Mouse (Mus musculus) liver, embryonic 14.5 days (tissue): ENCODE measurements at regions not wholly inside any gene's neighbourhood (a gene's known extent, or its start where the extent isn't known, plus 50 kb on each side); places are given as distances from the start of the nearest gene placed in this dataset.
"Not testable (repeated sequence)": the region's sequence is repeated elsewhere in the genome, so short reads cannot be mapped to it uniquely, and the experiment has no call there.

Experiments used
- ATAC-seq: fragments of 200-750 bp; cut with Nextera tagmentation; 2 replicates; pipeline ENCODE4 v1.8.0; 2017; ENCODE audit warnings: moderate number of reproducible peaks, mild to moderate bottlenecking, moderate library complexity; ENCODE audit not compliant: insufficient read depth
- DNase-seq, 3 experiments: peaks; one replicate each; pipeline ENCODE4 v3.0.0-alpha.2; 2012 to 2013; ENCODE audit warnings: low read depth in 3 of 3, low spot score in 3 of 3
- H3K27ac ChIP-seq: fragments of 300-500 bp; sonication (generic); 2 replicates; pipeline ENCODE4 v1.5.1; 2014; ENCODE audit warnings: moderate library complexity, mild to moderate bottlenecking, control low read depth, inconsistent platforms
- H3K27me3 ChIP-seq: fragments of 300-500 bp; sonication (generic); 2 replicates; pipeline ENCODE4 v1.6.1; 2014; ENCODE audit warnings: mild to moderate bottlenecking, low read length, moderate library complexity; ENCODE audit not compliant: control insufficient read depth, insufficient read depth
- H3K36me3 ChIP-seq: fragments of 300-500 bp; sonication (generic); replicated peaks from 2 replicates; pipeline ENCODE4 v1.6.1; 2014; ENCODE audit warnings: low read depth; ENCODE audit not compliant: control insufficient read depth, insufficient read depth
- H3K4me1 ChIP-seq, 2 experiments: fragments of 200-500 bp in 1 of 2; fragments of 300-500 bp in 1 of 2; sonication (generic) in 1 of 2; replicated peaks; 2 replicates each; pipeline ENCODE4 v1.6.1; 2012 to 2014; ENCODE audit warnings: antibody characterized with exemption in 1 of 2, inconsistent platforms in 1 of 2, low read length in 1 of 2; ENCODE audit not compliant: control insufficient read depth in 2 of 2, insufficient read depth in 2 of 2
- H3K4me2 ChIP-seq: fragments of 300-500 bp; sonication (generic); 2 replicates; pipeline ENCODE4 v1.6.1; 2014; ENCODE audit warnings: low read depth, mild to moderate bottlenecking, control low read depth, moderate library complexity
- H3K4me3 ChIP-seq, 2 experiments: fragments of 200-500 bp in 1 of 2; fragments of 300-500 bp in 1 of 2; sonication (generic) in 1 of 2; 2 replicates each; pipeline ENCODE4 v1.5.1; 2012 to 2014; ENCODE audit warnings: low read depth in 2 of 2, low read length in 2 of 2, mild to moderate bottlenecking in 2 of 2, control low read depth in 1 of 2, inconsistent platforms in 1 of 2, moderate library complexity in 1 of 2; ENCODE audit not compliant: insufficient read depth in 1 of 2
- H3K9ac ChIP-seq: fragments of 300-500 bp; sonication (generic); replicated peaks from 2 replicates; pipeline ENCODE4 v1.6.1; 2014; ENCODE audit warnings: mild to moderate bottlenecking, control low read depth, moderate library complexity
- H3K9me3 ChIP-seq: fragments of 300-500 bp; sonication (generic); 2 replicates; pipeline ENCODE4 v1.6.1; 2016; ENCODE audit warnings: low read length, mixed read lengths; ENCODE audit not compliant: control insufficient read depth
- CTCF ChIP-seq: IDR thresholded peaks from 2 replicates; pipeline ENCODE4 v1.5.1; 2016; ENCODE audit warnings: antibody characterized with exemption, low read depth, control low read depth
- EP300 ChIP-seq: IDR thresholded peaks from 2 replicates; pipeline ENCODE4 v1.6.1; 2016; ENCODE audit warnings: antibody characterized with exemption, low read depth
- WGBS: fragments of 180-500 bp; shearing (Covaris S2); extraction: QIAGEN DNeasy Blood & Tissue Kit; methylation state at CpG from one replicate; pipeline ENCODE4 v1.1.7; 2014; ENCODE audit not compliant: insufficient replicate concordance; 5-methylcytosine and 5-hydroxymethylcytosine counted together

DNA sequence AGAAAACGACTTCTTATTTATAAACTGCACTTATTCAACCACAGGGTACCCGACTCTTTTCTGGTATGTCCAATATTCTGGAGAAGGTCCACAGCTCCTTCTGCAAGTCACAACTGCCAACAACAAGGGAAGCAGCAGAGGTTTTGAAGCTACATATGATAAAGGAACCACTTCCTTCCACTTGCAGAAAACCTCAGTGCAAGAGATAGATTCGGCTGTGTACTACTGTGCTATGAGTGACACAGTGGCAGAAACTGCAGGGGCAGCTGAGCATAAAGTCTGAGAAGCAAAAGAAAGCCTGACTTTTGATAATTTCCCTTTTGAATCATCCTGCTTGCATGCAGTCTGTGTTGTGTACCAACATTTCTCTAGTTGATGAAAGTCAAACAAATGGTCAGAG, 231.1 kb upstream of the Olfr1507 start:
- H3K36me3 ChIP-seq, H3K27ac ChIP-seq, H3K4me3 ChIP-seq, H3K27me3 ChIP-seq, H3K4me1 ChIP-seq, H3K9ac ChIP-seq, H3K4me2 ChIP-seq, H3K9me3 ChIP-seq, DNase-seq, ATAC-seq: not testable (repeated sequence)
- 15% methylated on average over 2 of the region's 3 CpGs for WGBS

DNA sequence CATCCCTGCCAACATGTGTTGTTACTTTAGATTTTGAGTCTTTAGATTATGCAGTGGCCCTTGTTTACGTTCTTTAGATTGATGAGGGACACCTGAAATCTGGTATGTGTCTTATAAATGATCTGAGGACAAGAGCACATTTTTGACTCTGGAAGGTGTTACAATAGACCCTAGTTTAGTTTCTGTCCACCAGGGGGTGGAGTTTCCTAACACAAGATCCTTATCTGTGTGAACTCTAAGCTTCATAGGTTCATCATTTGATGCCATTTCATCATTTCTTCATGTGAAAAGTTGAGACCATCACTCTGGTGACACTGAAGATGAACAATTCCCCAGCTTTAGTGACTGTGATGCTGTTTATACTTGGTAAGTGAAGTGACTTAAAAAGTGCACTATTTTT, 229.4 kb upstream of the Olfr1507 start:
- 75% methylated on average over 1 of the region's 1 CpGs for WGBS
- H3K36me3 ChIP-seq, H3K27me3 ChIP-seq, H3K4me3 ChIP-seq, H3K4me2 ChIP-seq, H3K9me3 ChIP-seq, H3K4me1 ChIP-seq, H3K27ac ChIP-seq, ATAC-seq, DNase-seq, H3K9ac ChIP-seq: not testable (repeated sequence)

DNA sequence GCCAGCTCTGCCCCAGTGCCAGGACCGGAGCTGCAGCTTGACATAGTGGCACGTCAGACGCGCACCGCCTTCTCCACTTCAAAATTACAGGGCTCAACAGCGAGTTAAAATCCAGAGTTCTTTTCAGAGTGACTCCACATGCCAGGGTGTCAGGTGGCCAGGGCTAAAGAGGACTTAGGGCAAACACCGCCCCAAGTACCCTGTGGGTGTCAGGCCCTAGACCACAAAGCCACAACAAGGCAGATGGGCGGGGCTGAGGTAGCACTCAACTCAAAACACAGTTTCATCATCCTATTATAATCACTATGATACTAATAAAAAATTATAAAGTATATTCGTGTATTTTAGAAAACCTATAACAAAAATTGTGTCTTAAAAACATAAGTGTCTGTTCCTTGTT, 225.1 kb upstream of the Olfr1507 start:
- Histone ChIP-seq H3K9ac (no peak overlapping the region), H3K4me3 (no peak overlapping the region), H3K27me3 (no peaks in the 10 kb centered on the region), H3K4me1 (no peaks in the 10 kb centered on the region), H3K4me2 (no peak overlapping the region), H3K36me3 (no peaks in the 10 kb centered on the region), H3K27ac (no peak overlapping the region), H3K9me3 (no peaks in the 10 kb centered on the region)
- ATAC-seq, result no peak
- DNase-seq, result no peak
- TF ChIP-seq CTCF (no peak), EP300 (no peak)
- 59% methylated on average over 9 of the region's 9 CpGs for WGBS

DNA sequence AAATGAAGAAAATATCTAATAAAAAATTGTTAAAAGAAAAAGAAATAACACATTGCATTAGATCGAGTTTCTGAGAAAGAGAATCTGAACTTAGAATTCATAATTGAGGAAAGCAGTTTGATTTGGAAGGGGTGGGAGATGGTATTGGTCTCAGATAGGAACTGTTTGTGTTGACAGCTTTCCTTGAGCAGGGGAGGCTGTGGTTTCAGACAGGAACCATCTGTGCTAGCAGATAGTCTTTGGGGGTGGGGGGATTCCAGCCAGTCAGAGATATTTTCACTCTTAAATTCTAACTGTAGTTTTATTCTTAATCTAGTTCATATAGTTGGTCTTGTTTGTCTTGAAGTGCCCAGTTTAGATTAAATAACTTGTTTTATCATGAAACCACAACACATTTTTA, 205.3 kb upstream of the Olfr1507 start:
- H3K27me3 ChIP-seq, DNase-seq, H3K4me2 ChIP-seq, H3K4me1 ChIP-seq, H3K27ac ChIP-seq, H3K9ac ChIP-seq, H3K9me3 ChIP-seq, H3K4me3 ChIP-seq, H3K36me3 ChIP-seq, ATAC-seq: not testable (repeated sequence)
- whole genome bisulfite sequencing, result 20% methylated on average over 1 of the region's 1 CpGs

DNA sequence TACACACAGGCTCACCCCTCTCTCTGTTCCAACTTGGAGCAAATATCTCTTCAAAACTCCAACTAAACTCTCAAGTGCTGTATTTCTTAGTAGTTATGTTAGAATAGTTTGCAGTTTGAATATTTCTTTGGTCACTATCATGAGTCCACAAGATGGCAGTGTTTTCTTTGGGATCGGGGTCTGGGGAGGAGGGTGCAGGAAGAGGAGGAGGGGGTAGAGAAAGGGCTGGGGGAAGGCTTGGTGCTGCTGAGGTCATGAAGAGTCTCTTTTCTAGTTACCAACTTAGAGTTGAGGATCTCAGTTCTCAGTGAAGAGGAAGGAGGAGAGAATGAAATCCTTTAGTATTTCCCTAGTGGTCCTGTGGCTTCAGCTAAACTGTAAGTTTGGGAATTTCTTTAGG, 188.1 kb upstream of the Olfr1507 start:
- not testable (repeated sequence) for H3K27ac ChIP-seq, H3K9ac ChIP-seq, H3K27me3 ChIP-seq, H3K4me2 ChIP-seq, H3K4me3 ChIP-seq, H3K4me1 ChIP-seq, H3K36me3 ChIP-seq, ATAC-seq, H3K9me3 ChIP-seq, DNase-seq
- no CpG with 5 or more reads among the region's 1 CpGs for WGBS

DNA sequence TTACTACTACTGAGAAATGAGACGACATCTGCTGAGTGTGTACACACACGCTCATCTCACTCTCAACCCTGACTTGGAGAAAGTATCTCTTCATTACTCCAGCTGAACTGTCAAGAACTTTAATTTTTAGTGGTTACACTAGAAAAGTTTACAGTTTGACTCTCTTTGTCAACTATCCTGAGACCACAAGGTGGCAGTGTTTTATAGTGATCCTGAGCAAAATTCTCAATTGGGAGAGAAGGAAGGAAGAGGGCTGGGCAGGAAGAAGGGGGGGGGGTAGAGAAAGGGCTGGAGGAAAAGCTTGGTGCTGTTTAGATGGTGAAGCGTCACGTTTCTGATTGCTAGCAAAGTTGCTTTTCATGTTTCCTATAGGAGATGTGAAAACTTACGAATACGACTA, 158.8 kb upstream of the Olfr1507 start:
- Histone ChIP-seq H3K36me3 (no peaks in the 10 kb centered on the region), H3K4me1 (no peaks in the 10 kb centered on the region), H3K9me3 (no peaks in the 10 kb centered on the region), H3K27ac (no peak overlapping the region), H3K4me2 (no peak overlapping the region), H3K9ac (no peak overlapping the region), H3K4me3 (no peak overlapping the region), H3K27me3 (no peaks in the 10 kb centered on the region)
- ATAC-seq (no peak), DNase-seq (no peak)
- WGBS, result 43% methylated on average over 6 of the region's 6 CpGs
- no peak for TF ChIP-seq CTCF
- TF ChIP-seq EP300, result no peak
